Mouse (Mus musculus) G1E (cell line): ENCODE measurements around the gene A2ml1. TPM values are rescaled to one million over a fixed set of nuclear protein-coding genes. Genes with fewer than 3 reads are reported as not detected.
"Not testable (repeated sequence)": the region's sequence is repeated elsewhere in the genome, so short reads cannot be mapped to it uniquely, and the experiment has no call there.

Source experiments
- ATAC-seq: 2 replicates; pipeline ENCODE4 v1.8.0; 2016; ENCODE audit warnings: mild to moderate bottlenecking; ENCODE audit not compliant: insufficient number of reproducible peaks, poor library complexity, low FRiP score, severe bottlenecking; ENCODE audit errors: extremely low read depth
- DNase-seq: peaks from one replicate; pipeline ENCODE4 v3.0.0; 2012; ENCODE audit warnings: low spot score
- H3K27me3 ChIP-seq: 2 replicates; pipeline ENCODE4 v1.6.1; 2012; ENCODE audit warnings: mild to moderate bottlenecking, low read length, inconsistent platforms; ENCODE audit not compliant: insufficient read depth
- H3K36me3 ChIP-seq: replicated peaks from 2 replicates; pipeline ENCODE3; 2012; ENCODE audit warnings: mild to moderate bottlenecking, inconsistent platforms
- H3K4me1 ChIP-seq: 2 replicates; pipeline ENCODE4 v1.6.1; 2012; ENCODE audit warnings: low read depth, low read length, inconsistent platforms, mixed read lengths; ENCODE audit not compliant: insufficient read depth
- H3K4me3 ChIP-seq: 2 replicates; pipeline ENCODE4 v1.5.1; 2012; ENCODE audit warnings: low read depth, mild to moderate bottlenecking, inconsistent platforms, low read length, moderate library complexity, mixed read lengths
- H3K9me3 ChIP-seq: replicated peaks from 2 replicates; pipeline ENCODE4 v1.6.1; 2012; ENCODE audit warnings: inconsistent platforms
- CTCF ChIP-seq: IDR thresholded peaks from 2 replicates; pipeline ENCODE4 v1.5.1; 2012; ENCODE audit warnings: low read depth, low read length, inconsistent platforms, mixed read lengths
- GATA1 ChIP-seq: IDR thresholded peaks from 2 replicates; pipeline ENCODE4 v1.6.1; 2012; ENCODE audit warnings: borderline replicate concordance, low read length, inconsistent platforms, mixed read lengths
- GATA2 ChIP-seq: IDR thresholded peaks from 2 replicates; pipeline ENCODE4 v1.6.1; 2012; ENCODE audit warnings: low read depth, low read length, inconsistent platforms, borderline replicate concordance
- POLR2AphosphoS5 ChIP-seq: IDR thresholded peaks from 2 replicates; pipeline ENCODE4 v1.6.1; 2012; ENCODE audit warnings: low read depth, low read length, inconsistent platforms; ENCODE audit not compliant: insufficient replicate concordance
- TAL1 ChIP-seq: conservative IDR thresholded peaks from 2 replicates; pipeline ENCODE4 v1.6.1; 2012; ENCODE audit warnings: low read depth, low read length, inconsistent platforms, mixed read lengths
- polyA plus RNA-seq: library from polyadenylated mRNA; stranded (reverse); fragments of >175 nt; gene quantifications from 2 replicates; pipeline ENCODE4 v1.2.3, GENCODE M21; 2012
- total RNA-seq, 2 experiments: library from RNA; stranded (forward) in 1 of 2; stranded (reverse) in 1 of 2; fragments of 200-1000 nt in 1 of 2; fragments of >200 nt in 1 of 2; fragmentation: Nextera tagmentation in 1 of 2; gene quantifications; 2 replicates each; pipeline ENCODE4 v1.2.3; 2014 to 2017

The A2ml1 gene
- total RNA-seq (2014; fragmentation: Nextera tagmentation) (not detected in 2 replicates), total RNA-seq (2017) (0.05 and 0.12 TPM in 2 replicates), polyA plus RNA-seq (not detected in 2 replicates)

GRCm38 (mm10) chr6:128581508-128581907 lies at the start of gene A2ml1:
TSS of gene A2ml1 (minus strand) at chr6:128581608.
- Histone ChIP-seq H3K4me1 (no peaks in the 10 kb centered on the region), H3K36me3 (no peaks in the 10 kb centered on the region), H3K27me3 (no peaks in the 10 kb centered on the region), H3K9me3 (peaks cover 47% of the 10 kb centered on the region), H3K4me3 (no peak within 1 kb of the TSS)
- DNase-seq (no peak), ATAC-seq (no peak)
- TF ChIP-seq CTCF (no peak), TAL1 (no peak), GATA2 (no peak), GATA1 (no peak), POLR2AphosphoS5 (no peak)

- H3K4me1 ChIP-seq, H3K36me3 ChIP-seq, H3K4me3 ChIP-seq, DNase-seq, ATAC-seq, H3K27me3 ChIP-seq: not testable (repeated sequence)
- H3K9me3 ChIP-seq = peaks cover 25% of the 10 kb centered on the region
These were observed 48.6 kb upstream of the A2ml1 start for GRCm38 (mm10) chr6:128629771-128630739.

- not testable (repeated sequence) for H3K36me3 ChIP-seq, DNase-seq, ATAC-seq, H3K4me1 ChIP-seq, H3K27me3 ChIP-seq, H3K4me3 ChIP-seq
- peaks cover 28% of the 10 kb centered on the region for H3K9me3 ChIP-seq
These were observed 43.8 kb upstream of the A2ml1 start for GRCm38 (mm10) chr6:128625246-128625645.

- no peaks in the 10 kb centered on the region for H3K27me3 ChIP-seq
- no peaks in the 10 kb centered on the region for H3K4me1 ChIP-seq
- H3K9me3 ChIP-seq = peaks cover 37% of the 10 kb centered on the region
- ATAC-seq = no peak
- no peaks in the 10 kb centered on the region for H3K36me3 ChIP-seq
- no peak overlapping the region for H3K4me3 ChIP-seq
- TF ChIP-seq GATA2 (no peak), POLR2AphosphoS5 (no peak), GATA1 (no peak), TAL1 (no peak), CTCF (no peak)
- no peak for DNase-seq
These were observed 43.0 kb upstream of the A2ml1 start for GRCm38 (mm10) chr6:128624425-128624824.

- H3K4me3 ChIP-seq, ATAC-seq, H3K36me3 ChIP-seq, DNase-seq, H3K4me1 ChIP-seq, H3K27me3 ChIP-seq: not testable (repeated sequence)
- peaks cover 37% of the 10 kb centered on the region for H3K9me3 ChIP-seq
These were observed 42.0 kb upstream of the A2ml1 start, which contains the start of gene Klrb1a for GRCm38 (mm10) chr6:128623433-128623832. TSS of gene Klrb1a (minus strand) at chr6:128623533.

GRCm38 (mm10) chr6:128622733-128623132 lies 41.3 kb upstream of the A2ml1 start:
- no peak for DNase-seq
- ATAC-seq = no peak
- TF ChIP-seq CTCF = no peak
- no peak for TF ChIP-seq POLR2AphosphoS5
- no peak for TF ChIP-seq GATA1
- no peak for TF ChIP-seq TAL1
- TF ChIP-seq GATA2 = no peak
- Histone ChIP-seq H3K27me3 (no peaks in the 10 kb centered on the region), H3K36me3 (no peaks in the 10 kb centered on the region), H3K4me1 (no peaks in the 10 kb centered on the region), H3K4me3 (no peak overlapping the region), H3K9me3 (peaks cover 37% of the 10 kb centered on the region)

- TF ChIP-seq GATA1 = no peak
- no peak for TF ChIP-seq CTCF
- no peak for TF ChIP-seq POLR2AphosphoS5
- no peak for TF ChIP-seq GATA2
- no peak for TF ChIP-seq TAL1
- ATAC-seq = no peak
- Histone ChIP-seq H3K27me3 (no peaks in the 10 kb centered on the region), H3K9me3 (peaks cover 47% of the 10 kb centered on the region), H3K36me3 (no peaks in the 10 kb centered on the region), H3K4me1 (no peaks in the 10 kb centered on the region), H3K4me3 (no peak overlapping the region)
- no peak for DNase-seq
These were observed 24.9 kb upstream of the A2ml1 start for GRCm38 (mm10) chr6:128606350-128606749.
